Mouse (Mus musculus): Measurements from ENCODE around the gene Klhdc3. TPM values are rescaled to one million over a fixed set of nuclear protein-coding genes. Genes with fewer than 3 reads are reported as not detected.

Gene Klhdc3
- polyA plus RNA-seq, 1 experiment, result 52.9 TPM

- no peak overlapping the region for H3K4me3 ChIP-seq (ENCODE audit: insufficient read depth, low read length)
- no peak overlapping the region for H3K27ac ChIP-seq (ENCODE audit: insufficient read depth, low read depth, low read length)
- 0 out of 2 replicates have a peak, but pooled peaks cover 2% of the 10 kb centered on the region for H3K4me1 ChIP-seq (ENCODE audit: control insufficient read depth, insufficient read depth, low read length)
- no peak for TF ChIP-seq CTCF (IDR thresholded peaks at IDR 0.05; ENCODE audit: low read depth, low read length)
- no peak for TF ChIP-seq POLR2A (IDR thresholded peaks at IDR 0.05; ENCODE audit: borderline replicate concordance, low read depth, low read length)
Measured at GRCm38 (mm10) chr17:46669911-46670310, 10.8 kb downstream of the Klhdc3 start.

DNA sequence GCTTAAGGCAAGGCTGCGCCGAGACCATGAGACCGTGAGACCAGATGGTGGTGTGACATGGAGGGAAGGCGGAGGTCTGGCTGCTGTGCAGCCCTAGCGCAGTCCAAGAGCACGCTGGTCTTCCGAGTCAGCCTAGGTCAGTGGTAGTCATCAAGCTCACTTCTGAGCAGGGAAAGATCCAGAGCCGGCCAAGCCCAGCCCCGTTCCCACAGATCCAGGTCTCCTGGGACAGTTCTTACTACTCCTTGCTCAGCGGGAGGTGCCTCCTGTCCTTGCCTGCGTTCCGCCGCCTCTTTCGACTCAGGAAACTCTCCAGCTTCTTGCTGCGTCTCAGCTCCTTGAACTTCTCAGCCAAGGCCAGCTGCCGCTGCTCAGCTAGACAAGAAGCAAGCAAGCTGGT is 13.0 kb downstream of the Klhdc3 start:
- Histone ChIP-seq H3K4me3 (ENCODE audit: insufficient read depth, low read length) (no peak overlapping the region), H3K4me1 (ENCODE audit: control insufficient read depth, insufficient read depth, low read length) (no peaks in the 10 kb centered on the region), H3K27ac (ENCODE audit: insufficient read depth, low read depth, low read length) (no peak overlapping the region)
- TF ChIP-seq CTCF (IDR thresholded peaks at IDR 0.05; ENCODE audit: low read depth, low read length) (no peak), POLR2A (IDR thresholded peaks at IDR 0.05; ENCODE audit: borderline replicate concordance, low read depth, low read length) (no peak)

DNA sequence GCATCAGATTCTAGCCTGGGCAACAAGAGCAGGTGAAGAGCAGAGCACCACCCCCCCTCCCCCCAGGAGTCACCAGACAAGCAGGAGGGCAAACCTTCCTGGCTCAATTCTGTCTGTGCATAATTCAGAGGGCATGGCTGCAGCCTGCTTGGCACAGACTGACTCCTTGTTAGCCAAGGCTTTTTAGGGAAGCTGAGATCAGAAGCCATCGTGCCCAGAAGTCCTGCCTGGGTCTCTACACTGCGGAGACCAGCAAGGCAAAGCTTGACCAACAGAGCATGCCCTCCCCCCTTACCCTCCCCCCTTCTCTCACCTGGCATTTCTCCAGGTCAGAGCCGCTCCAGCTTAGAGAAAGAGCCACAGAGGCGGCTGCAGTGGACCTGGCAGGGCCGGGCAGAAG is 18.0 kb downstream of the Klhdc3 start:
- no peak overlapping the region for H3K4me3 ChIP-seq (ENCODE audit: insufficient read depth, low read length)
- no peaks in the 10 kb centered on the region for H3K4me1 ChIP-seq (ENCODE audit: control insufficient read depth, insufficient read depth, low read length)
- TF ChIP-seq CTCF (IDR thresholded peaks at IDR 0.05; ENCODE audit: low read depth, low read length), result no peak
- TF ChIP-seq POLR2A (IDR thresholded peaks at IDR 0.05; ENCODE audit: borderline replicate concordance, low read depth, low read length), result no peak
- no peak overlapping the region for H3K27ac ChIP-seq (ENCODE audit: insufficient read depth, low read depth, low read length)

DNA sequence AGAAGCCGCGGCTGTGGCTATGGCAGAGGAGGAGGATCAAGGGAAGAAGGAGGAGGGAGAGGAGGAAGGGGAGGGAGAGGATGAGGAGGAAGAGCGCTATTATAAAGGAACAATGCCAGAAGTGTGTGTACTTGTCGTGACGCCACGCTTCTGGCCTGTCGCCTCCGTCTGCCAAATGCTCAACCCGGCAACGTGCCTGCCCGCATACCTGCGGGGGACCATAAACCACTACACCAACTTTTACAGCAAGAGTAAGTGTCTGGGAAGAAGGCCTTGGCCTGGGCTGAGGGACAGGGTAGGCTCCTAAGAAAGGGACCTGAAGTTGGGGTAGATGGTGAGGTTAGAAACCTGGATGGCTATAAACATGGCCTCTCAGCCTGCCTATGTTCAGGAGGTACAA is 18.7 kb downstream of the Klhdc3 start:
- no peak overlapping the region for H3K27ac ChIP-seq (ENCODE audit: insufficient read depth, low read depth, low read length)
- H3K4me1 ChIP-seq (ENCODE audit: control insufficient read depth, insufficient read depth, low read length), result no peaks in the 10 kb centered on the region
- TF ChIP-seq CTCF (IDR thresholded peaks at IDR 0.05; ENCODE audit: low read depth, low read length) (no peak), POLR2A (IDR thresholded peaks at IDR 0.05; ENCODE audit: borderline replicate concordance, low read depth, low read length) (no peak)
- H3K4me3 ChIP-seq (ENCODE audit: insufficient read depth, low read length), result no peak overlapping the region

DNA sequence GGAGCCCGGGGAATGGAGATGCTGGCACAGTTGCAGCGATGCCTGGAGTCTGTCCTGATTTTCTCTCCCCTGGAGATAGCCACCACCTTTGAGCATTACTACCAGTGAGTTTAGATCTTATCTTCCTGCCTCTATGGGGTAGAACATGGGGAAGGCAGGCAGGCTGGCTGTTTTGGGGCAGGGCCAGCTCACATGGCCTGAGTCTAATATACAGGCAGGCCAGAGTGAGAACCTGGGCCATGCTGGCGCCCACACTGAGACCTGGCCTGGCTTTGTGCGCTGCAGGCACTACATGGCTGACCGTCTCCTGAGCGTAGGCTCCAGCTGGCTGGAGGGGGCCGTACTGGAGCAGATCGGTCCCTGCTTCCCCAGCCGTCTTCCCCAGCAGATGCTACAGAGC is 19.4 kb downstream of the Klhdc3 start:
- TF ChIP-seq POLR2A (IDR thresholded peaks at IDR 0.05; ENCODE audit: borderline replicate concordance, low read depth, low read length), result no peak
- TF ChIP-seq CTCF (IDR thresholded peaks at IDR 0.05; ENCODE audit: low read depth, low read length), result no peak
- H3K27ac ChIP-seq (ENCODE audit: insufficient read depth, low read depth, low read length), result no peak overlapping the region
- H3K4me1 ChIP-seq (ENCODE audit: control insufficient read depth, insufficient read depth, low read length), result no peaks in the 10 kb centered on the region
- no peak overlapping the region for H3K4me3 ChIP-seq (ENCODE audit: insufficient read depth, low read length)

- no peak for TF ChIP-seq POLR2A (IDR thresholded peaks at IDR 0.05; ENCODE audit: borderline replicate concordance, low read depth, low read length)
- TF ChIP-seq CTCF (IDR thresholded peaks at IDR 0.05; ENCODE audit: low read depth, low read length), result no peak
- no peak overlapping the region for H3K27ac ChIP-seq (ENCODE audit: insufficient read depth, low read depth, low read length)
Measured at GRCm38 (mm10) chr17:46656054-46656453, 24.7 kb downstream of the Klhdc3 start.

GRCm38 (mm10) chr17:46651755-46652547 is 28.8 kb downstream of the Klhdc3 start:
- Histone ChIP-seq H3K4me1 (ENCODE audit: control insufficient read depth, insufficient read depth, low read length) (peaks cover 9% of the 10 kb centered on the region), H3K4me3 (ENCODE audit: insufficient read depth, low read length) (no peak overlapping the region), H3K27ac (ENCODE audit: insufficient read depth, low read depth, low read length) (no peak overlapping the region)
- no peak for TF ChIP-seq POLR2A (IDR thresholded peaks at IDR 0.05; ENCODE audit: borderline replicate concordance, low read depth, low read length)
- no peak for TF ChIP-seq CTCF (IDR thresholded peaks at IDR 0.05; ENCODE audit: low read depth, low read length)

More at GRCm38 (mm10) chr17:46656054-46656453, 24.7 kb downstream of the Klhdc3 start:
- H3K4me1 ChIP-seq (ENCODE audit: control insufficient read depth, insufficient read depth, low read length), result peaks cover 2% of the 10 kb centered on the region; the same call in 1 of the 2 replicates
- no peak overlapping the region for H3K4me3 ChIP-seq (ENCODE audit: insufficient read depth, low read length)

- peak overlapping the region; percentile 71 for H3K4me3 ChIP-seq (ENCODE audit: insufficient read depth, low read length)
- no peak overlapping the region for H3K27ac ChIP-seq (ENCODE audit: insufficient read depth, low read depth, low read length)
- H3K4me1 ChIP-seq (ENCODE audit: control insufficient read depth, insufficient read depth, low read length), result peaks cover 10% of the 10 kb centered on the region
- TF ChIP-seq CTCF (IDR thresholded peaks at IDR 0.05; ENCODE audit: low read depth, low read length) (no peak), POLR2A (IDR thresholded peaks at IDR 0.05; ENCODE audit: borderline replicate concordance, low read depth, low read length) (no peak)
Measured at GRCm38 (mm10) chr17:46651292-46651691, 29.4 kb downstream of the Klhdc3 start.

DNA sequence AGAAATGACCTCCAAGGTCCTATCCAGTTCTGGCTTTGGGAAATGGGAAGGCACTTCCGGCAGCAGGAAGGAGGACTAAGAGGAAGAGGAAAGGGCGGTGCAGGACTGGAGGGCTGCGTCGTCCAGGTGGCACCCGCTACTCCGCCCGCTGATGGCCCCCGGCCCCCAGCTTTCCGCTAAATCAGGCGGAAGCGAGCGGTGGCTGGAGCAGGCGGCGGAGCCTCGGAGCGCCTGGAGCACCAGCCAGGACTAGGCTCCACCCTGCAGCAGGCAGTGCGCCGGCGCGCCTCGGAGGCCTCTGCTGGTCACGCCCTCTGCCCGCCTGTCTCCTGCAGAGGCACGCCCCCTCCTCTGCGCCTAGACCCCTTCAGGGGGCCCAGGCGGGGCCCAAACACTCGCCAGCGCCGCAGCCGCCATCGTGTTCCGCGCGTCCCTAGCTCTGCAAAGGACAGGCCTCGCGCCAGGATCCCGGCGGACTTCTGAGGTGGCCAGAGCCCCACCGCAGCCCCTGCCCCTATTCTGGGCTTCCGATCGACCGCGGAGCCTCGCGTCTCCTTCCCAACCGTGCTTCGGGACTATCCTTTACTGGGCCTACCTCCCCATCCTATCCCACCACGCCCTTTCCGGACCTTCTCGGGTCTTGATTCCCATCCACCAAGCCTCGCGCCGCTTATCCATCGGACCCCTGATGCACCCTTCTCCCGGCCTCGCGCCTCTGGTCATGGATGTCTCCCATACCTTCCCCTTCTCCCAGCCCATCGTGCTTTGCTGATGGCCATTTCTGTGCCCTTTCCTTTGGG is 30.3 kb downstream of the Klhdc3 start, which contains the start of gene Cul7:
TSS of gene Cul7 (plus strand) at position 106 of the 800 bp plus-strand sequence.
- Histone ChIP-seq H3K4me1 (ENCODE audit: control insufficient read depth, insufficient read depth, low read length) (peaks cover 10% of the 10 kb centered on the region), H3K27ac (ENCODE audit: insufficient read depth, low read depth, low read length) (peak within 1 kb of the TSS; percentile 54), H3K4me3 (ENCODE audit: insufficient read depth, low read length) (peak within 1 kb of the TSS; percentile 71)
- no peak for TF ChIP-seq POLR2A (IDR thresholded peaks at IDR 0.05; ENCODE audit: borderline replicate concordance, low read depth, low read length)
- TF ChIP-seq CTCF (IDR thresholded peaks at IDR 0.05; ENCODE audit: low read depth, low read length), result no peak

DNA sequence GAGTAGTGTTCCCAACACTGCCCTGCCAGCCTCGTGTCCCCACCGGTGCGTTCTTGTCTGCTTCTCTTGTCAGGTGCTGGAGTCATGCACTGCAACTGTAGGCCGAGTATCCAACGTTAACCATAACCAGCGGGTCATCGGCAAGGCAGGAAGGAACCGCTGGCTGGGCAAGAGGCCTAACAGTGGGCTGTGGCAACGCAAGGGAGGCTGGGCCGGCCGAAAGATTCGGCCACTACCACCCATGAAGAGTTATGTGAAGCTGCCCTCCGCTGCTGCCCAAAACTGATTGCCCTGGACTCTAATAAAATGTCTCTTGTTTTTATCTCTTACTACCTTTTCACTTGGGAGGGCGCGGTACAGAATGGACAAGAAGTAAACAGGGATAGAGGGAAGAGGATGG is 30.9 kb downstream of the Klhdc3 start:
- Histone ChIP-seq H3K4me3 (ENCODE audit: insufficient read depth, low read length) (peak overlapping the region; percentile 71), H3K27ac (ENCODE audit: insufficient read depth, low read depth, low read length) (peak overlapping the region; percentile 54), H3K4me1 (ENCODE audit: control insufficient read depth, insufficient read depth, low read length) (peaks cover 10% of the 10 kb centered on the region)
- TF ChIP-seq CTCF (IDR thresholded peaks at IDR 0.05; ENCODE audit: low read depth, low read length) (no peak), POLR2A (IDR thresholded peaks at IDR 0.05; ENCODE audit: borderline replicate concordance, low read depth, low read length) (no peak)
